Mouse (Mus musculus) urinary bladder, postnatal 36 days (tissue): Measurements from ENCODE around the gene Cyb5b.
A peak's percentile ranks its signal among the peaks of the same experiment; 100 is the strongest.

ENCODE experiments used
- DNase-seq, 2 experiments: peaks; one replicate each; pipeline ENCODE4 v3.0.0; 2022; ENCODE audit warnings: low spot score in 2 of 2, mixed read lengths in 1 of 2

Gene Cyb5b

DNA sequence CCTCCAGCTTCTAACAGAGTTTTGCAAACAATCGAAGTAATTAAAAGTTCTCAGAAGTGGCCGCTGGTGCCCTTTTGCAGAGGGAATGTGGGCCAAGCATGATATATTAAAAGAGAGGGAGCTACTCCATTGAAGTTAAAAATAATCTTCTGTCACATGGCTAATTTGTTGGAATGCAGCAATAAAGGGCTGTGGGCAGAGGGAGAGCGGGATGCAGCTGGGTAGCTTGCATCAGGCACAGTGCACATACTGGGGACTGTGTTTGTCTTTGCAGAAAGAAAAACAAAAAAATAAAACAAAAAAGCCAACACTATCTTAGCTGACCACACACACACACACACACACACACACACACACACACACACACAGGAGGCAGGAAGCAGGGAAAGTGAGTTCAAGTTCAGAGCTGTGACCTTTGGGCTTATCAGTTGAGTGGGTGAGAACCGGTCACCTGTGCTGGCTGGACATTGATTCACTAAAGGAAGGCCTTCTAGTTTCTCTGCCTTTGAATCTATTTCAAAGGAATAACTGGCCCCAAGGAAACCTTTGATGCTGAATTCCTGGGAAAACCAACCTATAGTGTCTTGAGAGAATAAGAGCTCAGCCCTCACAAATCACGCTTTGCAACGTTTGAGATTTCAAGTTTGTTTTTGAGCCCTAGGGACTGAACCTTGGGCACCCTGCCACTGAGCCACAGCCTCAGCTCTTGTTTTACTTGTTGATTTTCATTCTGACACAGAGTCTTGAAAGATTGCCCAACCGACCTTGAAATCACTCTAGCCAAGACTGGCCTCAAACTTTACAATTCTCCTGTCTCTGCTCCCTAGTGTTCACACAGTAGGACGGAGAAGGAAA lies 21.0 kb upstream of the Cyb5b start:
- DNase-seq = peak in 1 of 2 experiments; percentile 74

DNA sequence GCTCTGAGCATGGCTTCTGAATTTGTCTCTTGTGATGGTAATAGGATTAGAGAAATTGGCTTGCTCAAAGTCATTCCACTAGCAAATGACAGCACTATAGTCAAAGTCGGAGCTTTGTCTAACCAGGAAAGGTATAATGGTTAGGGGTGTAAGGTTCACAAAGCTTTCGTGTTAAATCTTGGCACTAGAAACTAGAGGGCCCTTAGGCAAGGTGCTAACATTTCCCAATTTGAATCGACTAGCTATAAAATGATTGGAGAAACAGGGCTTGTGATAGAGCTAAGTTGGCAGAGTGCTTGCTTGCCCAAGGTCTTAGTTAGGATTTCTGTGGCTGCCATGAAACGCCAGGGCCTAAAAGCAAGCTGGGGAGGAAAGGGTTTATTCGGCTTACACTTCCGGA lies 20.4 kb upstream of the Cyb5b start:
- DNase-seq = no peak

- peak; percentile 64 to 74 for DNase-seq
Observed at GRCm38 (mm10) chr8:107132581-107133491, 17.6 kb upstream of the Cyb5b start.

DNA sequence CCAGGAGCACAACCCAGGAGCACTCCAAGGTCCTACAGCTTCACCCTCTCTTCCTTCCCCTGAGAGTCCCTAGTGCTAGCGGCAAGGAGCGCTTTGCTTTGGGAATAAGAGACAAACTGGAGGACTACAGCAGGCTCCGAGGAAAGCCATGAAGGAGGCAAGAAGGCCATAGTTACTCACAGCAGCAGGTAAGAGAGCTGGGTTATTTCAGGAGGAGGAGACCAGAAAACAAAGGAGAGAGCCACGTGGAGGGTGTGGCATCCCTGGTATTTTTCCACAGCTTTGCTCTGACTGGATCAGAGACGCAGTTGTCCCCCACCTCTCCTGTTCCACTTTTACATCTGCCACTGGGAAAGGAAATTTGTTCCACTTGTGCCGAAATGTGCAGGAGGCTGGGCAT lies 16.6 kb upstream of the Cyb5b start:
- peak in 1 of 2 experiments; percentile 24 for DNase-seq

DNA sequence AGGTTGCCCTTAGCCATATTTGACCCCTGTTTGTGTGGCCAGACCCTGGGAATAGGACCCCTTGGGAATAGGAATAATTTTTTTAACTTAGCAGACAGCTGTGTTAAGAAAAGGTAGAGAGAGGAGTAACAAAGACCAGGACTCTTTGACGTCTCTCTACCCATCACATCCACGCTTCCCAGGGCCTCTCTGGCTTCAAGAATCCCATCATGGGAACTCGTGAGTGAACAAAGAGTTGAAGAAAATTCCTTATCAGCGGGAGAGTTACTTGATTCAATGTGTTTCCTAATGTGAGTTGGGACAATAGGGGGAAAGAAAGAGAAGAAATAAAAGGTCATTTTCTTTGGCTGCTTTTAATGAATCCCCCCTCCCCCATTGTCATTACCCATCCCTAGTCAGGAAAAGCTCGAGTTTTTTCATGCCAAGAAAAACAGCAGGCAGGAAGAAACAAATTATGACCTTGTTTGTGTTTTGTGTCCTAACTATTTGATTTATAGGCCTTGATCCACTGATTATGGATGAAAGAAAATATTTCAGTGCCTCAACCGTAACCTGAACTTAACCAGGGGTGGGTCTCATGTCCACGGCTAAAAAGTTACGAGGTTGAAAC lies 14.3 kb upstream of the Cyb5b start:
- no peak for DNase-seq

GRCm38 (mm10) chr8:107137591-107137990 lies 12.8 kb upstream of the Cyb5b start:
- DNase-seq = no peak

DNA sequence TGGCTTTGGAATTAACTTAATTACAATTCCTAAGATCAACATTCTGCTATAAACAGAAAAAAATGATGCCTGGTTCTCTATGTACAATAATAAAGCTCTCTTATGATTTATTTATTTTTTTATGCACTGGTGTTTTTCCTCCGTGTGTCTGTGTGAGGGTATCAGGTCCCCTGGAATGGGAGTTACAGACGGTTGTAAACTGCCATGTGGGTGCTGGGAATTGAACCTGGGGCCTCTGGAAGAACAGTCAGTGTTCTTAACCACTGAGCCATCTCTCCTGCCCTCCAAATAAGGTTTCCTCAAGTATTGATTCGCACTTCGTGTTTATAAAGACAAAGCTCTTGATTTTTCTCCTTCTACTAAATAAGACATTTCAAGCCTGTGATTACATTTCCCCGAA lies 12.1 kb upstream of the Cyb5b start:
- DNase-seq = no peak

DNA sequence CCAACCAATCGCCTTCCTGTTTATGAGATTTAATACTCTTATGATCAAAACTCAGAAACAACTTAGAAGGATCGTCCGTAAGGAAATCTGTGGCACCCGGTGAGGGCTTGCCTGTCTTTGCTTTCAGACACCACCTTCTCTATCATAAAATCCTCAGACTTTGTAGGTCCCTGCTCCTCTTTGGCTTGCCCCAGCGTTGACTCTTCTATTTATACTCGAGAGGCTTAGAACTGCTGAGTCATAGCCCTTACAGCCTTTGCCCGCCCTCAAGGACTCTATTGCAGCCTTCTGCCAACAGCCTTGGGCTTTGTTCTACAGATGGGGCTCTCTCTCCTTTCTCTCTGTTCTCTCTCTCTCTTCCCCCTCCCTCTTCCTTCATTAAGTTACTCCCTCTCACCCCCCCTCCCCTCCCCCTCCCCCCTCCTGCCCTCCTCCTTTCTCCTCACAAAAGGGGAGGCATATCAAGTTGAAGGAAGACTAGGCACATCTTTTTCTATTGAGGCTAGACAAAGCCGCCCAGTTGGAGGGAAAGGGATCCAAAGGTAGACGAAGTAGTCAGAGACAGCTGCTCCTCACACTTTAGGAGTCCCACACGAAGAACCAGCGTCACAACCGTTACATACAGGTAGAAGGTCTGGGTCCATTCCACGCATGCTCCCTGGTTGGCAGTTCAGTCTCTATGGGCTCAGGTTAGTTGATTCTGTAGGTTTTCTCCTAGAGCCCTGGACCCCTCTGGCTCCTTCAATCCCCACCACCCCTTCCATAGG lies 10.6 kb upstream of the Cyb5b start:
- peak; percentile 48 to 56 for DNase-seq

GRCm38 (mm10) chr8:107142539-107142938 lies 7.9 kb upstream of the Cyb5b start:
- no peak for DNase-seq

- peak in 1 of 2 experiments; percentile 32 for DNase-seq
Observed at GRCm38 (mm10) chr8:107143501-107143900, 6.9 kb upstream of the Cyb5b start.

- peak in 1 of 2 experiments; percentile 42 for DNase-seq
Observed at GRCm38 (mm10) chr8:107146186-107146585, 4.3 kb upstream of the Cyb5b start.

DNA sequence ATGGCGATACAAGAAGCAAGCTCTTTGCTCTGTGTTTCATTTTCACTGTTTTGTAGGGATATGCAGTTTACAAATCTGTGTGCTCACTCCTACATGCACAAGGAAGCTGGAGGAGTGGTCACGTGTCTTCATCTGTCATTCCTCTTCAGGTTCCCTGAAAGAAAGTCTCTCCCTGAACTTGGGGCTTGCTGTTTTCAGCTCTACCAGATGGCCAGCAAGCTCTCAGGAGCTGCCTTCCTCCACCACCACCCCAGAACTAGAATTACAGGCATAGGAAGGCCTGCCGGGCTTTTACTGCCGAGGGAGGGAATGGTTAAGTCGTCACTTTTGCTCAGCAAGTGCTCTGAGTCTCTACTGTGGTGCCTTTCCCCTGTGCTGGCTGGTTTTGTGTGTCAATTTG lies 1.6 kb upstream of the Cyb5b start:
- DNase-seq = no peak

DNA sequence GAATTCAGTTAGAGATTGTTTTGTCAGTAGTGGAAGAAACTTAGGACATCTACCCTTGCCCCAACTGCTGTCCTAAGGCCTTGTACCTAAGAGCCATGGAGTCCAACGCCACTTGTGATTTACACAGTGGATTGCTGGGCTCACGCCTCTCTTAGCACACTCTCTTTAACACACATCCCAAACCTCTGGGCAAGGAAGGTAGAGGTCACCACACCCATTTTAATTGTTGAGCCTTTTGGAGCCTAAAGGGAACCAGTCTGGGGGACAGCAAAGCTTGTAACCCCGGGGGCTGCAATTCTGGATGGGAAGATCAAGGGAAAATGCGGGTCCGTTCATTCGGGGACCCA lies 410 bp upstream of the Cyb5b start:
- DNase-seq = peak in 1 of 2 experiments; percentile 30

DNA sequence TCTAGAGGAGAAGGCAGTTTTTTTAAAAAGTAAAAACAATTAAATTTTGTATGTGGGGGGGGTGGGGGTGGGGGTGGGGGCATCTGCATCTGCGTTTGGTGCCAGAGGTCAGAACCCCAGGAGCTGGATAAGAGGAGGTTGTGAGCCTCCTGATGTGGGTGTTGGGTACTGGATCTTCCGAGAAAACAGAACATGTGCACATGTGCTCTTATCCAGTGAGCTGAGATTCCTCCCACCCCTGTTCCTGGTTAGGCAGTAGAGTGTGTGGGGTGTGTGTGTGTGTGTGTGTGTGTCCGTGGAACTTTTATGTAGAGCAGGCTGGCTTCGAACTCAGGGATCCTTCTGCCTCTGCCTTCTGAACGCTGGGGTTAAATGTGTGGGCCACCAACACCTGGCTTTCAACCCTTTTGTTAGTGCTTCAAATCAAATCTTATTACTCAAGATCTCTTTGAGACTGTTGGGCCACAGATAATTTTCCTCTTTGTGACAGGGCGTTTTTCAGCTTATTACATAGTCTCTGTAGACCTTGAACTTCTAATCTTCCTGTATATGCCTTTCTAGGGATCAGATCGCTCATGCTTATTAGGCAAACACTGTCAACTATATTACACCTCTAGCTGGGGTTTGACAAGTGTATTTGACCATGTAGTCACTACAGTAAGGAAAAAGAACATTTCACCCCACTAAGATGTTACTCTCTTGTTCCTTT lies 926 bp downstream of the Cyb5b start:
- no peak for DNase-seq

GRCm38 (mm10) chr8:107153326-107154210 lies 3.1 kb downstream of the Cyb5b start:
- no peak for DNase-seq

DNA sequence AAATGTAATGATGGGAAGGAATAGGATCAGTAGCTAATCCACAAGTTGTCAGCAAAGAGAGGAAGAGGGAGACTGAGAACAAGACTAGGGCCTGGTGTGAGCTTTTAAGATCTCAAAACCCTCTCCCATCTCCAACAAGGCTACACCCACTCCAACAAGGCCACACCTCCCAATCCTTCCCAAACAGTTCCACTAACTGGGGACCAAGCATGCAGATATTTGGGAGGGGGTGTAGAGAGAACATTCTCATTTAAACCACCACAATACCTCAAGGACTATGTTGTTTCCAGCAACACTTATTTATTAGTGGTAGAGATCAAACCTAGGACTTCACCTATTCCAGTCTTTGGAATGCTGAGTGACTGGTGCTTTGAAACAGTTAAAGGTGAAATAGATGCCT lies 6.4 kb downstream of the Cyb5b start:
- DNase-seq = no peak

DNA sequence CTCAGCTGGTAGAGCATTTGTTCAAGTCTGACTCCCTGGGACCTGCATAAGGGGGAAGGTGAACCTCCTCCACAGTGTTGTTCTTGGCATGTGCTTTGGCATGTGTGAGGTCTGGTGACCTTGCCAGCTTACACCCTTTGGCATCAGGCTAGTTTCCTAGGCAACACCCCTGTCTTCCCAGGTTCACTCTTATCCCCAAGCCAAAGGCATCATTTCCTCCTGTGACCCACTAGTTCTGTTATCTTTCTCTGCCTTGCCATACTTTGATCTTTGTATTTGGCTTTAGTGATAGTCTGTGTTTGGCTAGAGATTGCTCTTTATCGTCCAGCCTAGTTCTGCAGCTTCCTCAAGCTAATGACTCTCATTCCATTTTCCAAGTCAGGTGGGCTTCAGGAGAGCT lies 7.4 kb downstream of the Cyb5b start:
- no peak for DNase-seq

DNA sequence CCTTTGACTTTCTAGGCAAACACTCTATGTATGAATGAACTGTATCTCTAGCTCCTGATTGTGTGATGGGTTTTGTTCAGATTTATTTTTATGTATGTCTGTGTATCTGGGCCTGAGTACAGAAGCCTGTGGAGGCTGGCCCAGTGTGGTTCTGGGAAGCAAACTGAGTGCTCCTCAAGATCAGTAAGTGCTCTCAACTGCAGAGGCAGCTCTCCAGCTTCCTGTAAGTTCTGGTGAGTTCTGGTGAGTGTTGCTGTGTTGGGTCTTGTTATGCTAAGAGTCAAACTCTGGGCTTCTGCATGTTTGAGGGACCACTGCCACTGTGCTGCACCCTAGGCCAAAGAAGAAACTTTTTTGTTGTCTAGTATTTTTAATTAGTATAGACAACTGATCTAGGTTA lies 8.4 kb downstream of the Cyb5b start:
- DNase-seq = no peak

GRCm38 (mm10) chr8:107164251-107164773 lies 13.9 kb downstream of the Cyb5b start:
- DNase-seq = no peak

- DNase-seq = no peak
Observed at GRCm38 (mm10) chr8:107165745-107166144, 15.3 kb downstream of the Cyb5b start.
